Mouse (Mus musculus) heart, postnatal 14 days (tissue): ENCODE measurements around the gene Nfe2l3. TPM values are rescaled to one million over a fixed set of nuclear protein-coding genes. Genes with fewer than 3 reads are reported as not detected.
"Not testable (repeated sequence)": the region's sequence is repeated elsewhere in the genome, so short reads cannot be mapped to it uniquely, and the experiment has no call there.

Source experiments
- DNase-seq, 2 experiments: peaks; one replicate each; pipeline ENCODE4 v3.0.0; 2021 to 2022
- intact Hi-C: fragments of 180-260 bp; cut with DNase I; formaldehyde crosslinking; loops from one replicate; pipeline ENCODE4 v1.15.1; 2025
- total RNA-seq, 2 experiments: library from RNA; stranded (reverse); gene quantifications; 2 replicates each; pipeline ENCODE4 v1.2.3; 2021

Nfe2l3 gene
- total RNA-seq, 2 experiments from 2014 or later = 0.56 to 1.0 TPM

GRCm38 (mm10) chr6:51479136-51479731 lies 46.8 kb downstream of the Nfe2l3 start:
- no peak for DNase-seq
- intact Hi-C loops = no loop called here

DNA sequence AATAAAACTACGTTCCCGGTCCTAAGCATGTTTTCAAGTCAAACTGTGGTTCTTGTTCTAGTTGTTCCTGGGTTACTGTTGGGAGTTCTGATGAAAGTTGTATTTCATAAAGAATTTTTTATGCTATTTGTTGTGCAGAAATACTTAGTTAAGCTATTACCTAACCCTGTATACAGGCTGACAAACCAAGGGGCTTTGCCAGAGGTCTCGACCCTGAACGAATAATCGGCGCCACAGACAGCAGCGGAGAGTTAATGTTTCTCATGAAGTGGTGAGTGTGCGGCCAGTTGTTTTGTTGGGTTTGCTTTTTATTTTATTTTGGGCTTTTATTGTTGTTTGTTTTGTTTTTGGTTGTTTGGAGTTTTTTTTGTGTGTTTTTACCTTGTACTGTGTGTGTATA lies 49.1 kb downstream of the Nfe2l3 start:
- no peak for DNase-seq
- intact Hi-C loops = no loop called here

- intact Hi-C loops = no loop called here
- DNase-seq = no peak
Observed at GRCm38 (mm10) chr6:51483861-51484260, 51.4 kb downstream of the Nfe2l3 start.

- intact Hi-C loops, DNase-seq: not testable (repeated sequence)
Observed at GRCm38 (mm10) chr6:51484556-51484955, 52.1 kb downstream of the Nfe2l3 start.

DNA sequence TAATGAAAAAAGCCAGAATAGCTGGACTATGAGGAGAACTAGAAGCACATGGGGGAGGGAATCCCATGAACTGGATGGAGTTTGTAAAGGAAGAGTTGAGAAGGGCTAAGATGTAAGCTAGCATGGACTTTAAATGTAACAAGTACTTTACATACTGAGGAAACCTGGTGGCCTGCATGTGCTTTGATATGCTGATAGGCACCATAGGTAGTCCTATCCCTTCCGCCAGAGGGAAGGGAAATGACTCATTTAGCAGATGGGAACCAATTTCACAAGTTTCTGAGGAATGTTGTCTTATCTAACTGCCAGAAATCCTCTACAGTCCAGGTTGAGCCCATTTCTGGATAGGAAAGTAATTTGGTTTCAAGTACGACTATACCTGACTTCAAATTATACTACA lies 53.2 kb downstream of the Nfe2l3 start:
- DNase-seq = no peak
- intact Hi-C loops = no loop called here

DNA sequence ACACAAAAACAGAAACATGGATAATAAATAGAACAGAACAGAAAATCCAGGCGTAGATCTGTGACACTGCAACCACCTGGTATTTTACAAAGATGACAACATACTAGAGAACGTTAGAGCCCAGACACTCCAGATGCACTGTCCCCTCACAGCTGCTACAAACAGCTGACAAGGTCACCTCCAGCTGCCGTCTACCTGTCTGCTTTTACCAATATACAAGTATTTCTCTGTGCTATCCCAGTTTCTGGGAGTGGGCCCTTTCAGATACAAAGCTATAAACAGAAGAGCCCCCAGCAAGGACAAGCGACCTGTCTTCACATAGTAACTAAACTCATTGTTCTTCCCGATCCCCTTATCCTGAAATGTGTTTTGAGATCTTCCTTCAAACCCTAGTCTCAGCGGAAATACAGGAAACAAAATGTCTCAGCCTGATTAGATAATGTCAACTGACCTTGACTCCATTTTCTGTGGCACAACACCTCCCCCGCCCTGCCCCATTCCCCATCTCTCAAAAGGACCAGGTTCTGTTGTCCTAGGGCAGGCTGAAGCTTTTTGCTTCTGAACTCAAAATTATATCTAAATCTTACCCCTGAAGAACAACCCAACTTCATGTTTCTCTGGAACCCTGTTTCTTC lies 53.7 kb downstream of the Nfe2l3 start:
- intact Hi-C loops = no loop called here
- DNase-seq = no peak

DNA sequence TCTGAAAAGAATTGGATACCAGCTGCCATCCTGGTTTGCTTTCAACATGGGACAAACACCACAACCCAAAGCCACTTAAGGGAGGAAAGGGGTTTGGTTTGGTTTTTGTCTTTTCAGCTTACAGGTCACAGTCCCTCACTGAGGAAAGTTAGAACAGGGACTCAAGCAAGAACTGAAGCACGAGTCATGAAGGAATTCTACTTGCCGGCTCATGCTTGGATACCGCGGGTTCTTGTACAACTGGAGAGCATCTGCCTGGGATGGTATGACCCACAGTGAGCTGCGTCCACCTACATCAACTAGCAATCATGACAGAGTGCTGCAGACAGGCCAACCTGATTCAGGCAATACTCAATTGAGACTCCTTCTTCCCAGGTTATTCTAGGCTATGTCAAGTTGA lies 54.3 kb downstream of the Nfe2l3 start:
- DNase-seq = no peak
- intact Hi-C loops = no loop called here

- DNase-seq = peak; percentile 55 to 65
- intact Hi-C loops = no loop called here
Observed at GRCm38 (mm10) chr6:51489787-51490186, 57.3 kb downstream of the Nfe2l3 start.

DNA sequence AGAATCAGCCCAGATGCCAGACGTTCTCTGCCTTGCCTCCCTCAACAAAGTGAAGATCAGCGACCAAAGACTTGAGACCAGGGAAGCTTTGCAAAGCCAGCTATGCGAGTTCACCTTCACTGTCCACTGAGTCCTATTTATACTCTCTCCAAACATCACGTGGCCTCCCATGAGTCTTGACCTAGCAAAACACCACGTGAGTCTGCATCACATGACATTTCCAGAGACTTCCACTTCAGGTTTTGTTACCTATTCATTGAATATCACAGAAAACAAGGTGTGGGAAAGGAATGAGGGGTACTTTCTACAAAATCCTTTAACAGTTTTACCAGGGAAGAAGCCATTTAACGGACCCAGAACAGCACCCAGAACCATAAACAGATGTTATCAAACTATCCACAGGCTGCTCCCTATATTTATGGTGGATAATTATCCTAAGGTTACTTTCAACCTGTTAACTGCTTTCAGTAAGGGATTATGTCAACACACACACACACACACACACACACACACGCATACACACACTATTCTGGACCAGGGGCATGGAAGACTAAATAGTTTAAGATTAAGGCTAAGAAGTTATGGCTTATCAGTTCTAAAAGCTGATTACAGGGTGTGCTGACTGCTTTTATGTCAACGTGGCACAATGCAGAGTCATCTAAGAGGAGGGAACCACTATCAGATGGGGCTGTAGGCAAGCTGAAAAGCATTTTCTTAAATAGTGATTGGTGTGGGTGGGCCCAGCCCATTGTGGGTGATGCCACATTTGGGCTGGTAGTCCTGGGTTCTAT lies 65.0 kb downstream of the Nfe2l3 start:
- intact Hi-C loops = no loop called here
- DNase-seq = no peak

DNA sequence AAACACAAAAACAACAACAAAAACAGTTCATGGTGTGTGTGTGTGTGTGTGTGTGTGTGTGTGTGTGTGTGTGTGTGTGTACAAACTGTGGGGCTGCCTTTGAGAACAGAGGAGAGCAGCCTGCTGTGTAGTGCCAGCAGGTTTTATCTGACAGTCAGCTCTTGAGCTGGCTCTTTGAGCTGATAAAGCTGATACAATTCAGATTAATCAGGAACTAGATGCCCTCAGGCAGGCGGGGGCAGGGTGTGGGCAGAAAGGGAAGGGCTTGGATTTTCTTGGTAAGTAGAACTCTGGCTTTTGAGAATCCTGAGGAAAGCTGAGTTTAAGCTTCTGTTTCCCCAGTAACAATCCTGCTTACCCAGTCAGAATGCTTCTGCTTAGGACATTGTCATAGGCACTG lies 73.2 kb downstream of the Nfe2l3 start:
- intact Hi-C loops = no loop called here
- no peak for DNase-seq

- no peak for DNase-seq
- intact Hi-C loops = no loop called here
Observed at GRCm38 (mm10) chr6:51507556-51507955, 75.1 kb downstream of the Nfe2l3 start.

Other genes starting within 250 kb of the Nfe2l3 start
- 100 to 1,000 TPM; 433 to 481 TPM for gene Hnrnpa2b1, start 37.2 kb downstream of the Nfe2l3 start, total RNA-seq
- 10 to 100 TPM; 77.3 to 81.0 TPM for gene Cbx3, start 37.7 kb downstream of the Nfe2l3 start, total RNA-seq
- 10 to 100 TPM in 1 of 2 experiments, 1 to 10 TPM in 1; 7.3 to 10.8 TPM for gene Snx10, start 91.2 kb downstream of the Nfe2l3 start, total RNA-seq